Mouse (Mus musculus): ENCODE results near the gene Cyb5rl. TPM values are rescaled to one million over a fixed set of nuclear protein-coding genes. Genes with fewer than 3 reads are reported as not detected.

Cyb5rl gene
- total RNA-seq, 2 experiments from 2014 or later, result 20.1 to 21.1 TPM

- DNase-seq (ENCODE audit: low spot score in 2 of 2), result no peak
Observed at GRCm38 (mm10) chr4:107058781-107059180, 8.0 kb upstream of the Cyb5rl start.

- DNase-seq (ENCODE audit: low spot score in 2 of 2), result no peak
Observed at GRCm38 (mm10) chr4:107061560-107061959, 5.2 kb upstream of the Cyb5rl start.

- no peak for DNase-seq (ENCODE audit: low spot score in 2 of 2)
Observed at GRCm38 (mm10) chr4:107063214-107063613, 3.6 kb upstream of the Cyb5rl start.

GRCm38 (mm10) chr4:107064394-107065098 is 2.2 kb upstream of the Cyb5rl start:
- no peak for DNase-seq (ENCODE audit: low spot score in 2 of 2)

- no peak for DNase-seq (ENCODE audit: low spot score in 2 of 2)
Observed at GRCm38 (mm10) chr4:107067151-107067840, 508 bp downstream of the Cyb5rl start.

- no peak for DNase-seq (ENCODE audit: low spot score in 2 of 2)
Observed at GRCm38 (mm10) chr4:107072343-107072742, 5.6 kb downstream of the Cyb5rl start.

GRCm38 (mm10) chr4:107075456-107075855 is 8.7 kb downstream of the Cyb5rl start:
- no peak for DNase-seq (ENCODE audit: low spot score in 2 of 2)

- no peak for DNase-seq (ENCODE audit: low spot score in 2 of 2)
Observed at GRCm38 (mm10) chr4:107078894-107079293, 12.1 kb downstream of the Cyb5rl start.

- no peak for DNase-seq (ENCODE audit: low spot score in 2 of 2)
Observed at GRCm38 (mm10) chr4:107079716-107080115, 12.9 kb downstream of the Cyb5rl start.

GRCm38 (mm10) chr4:107082185-107082584 is 15.4 kb downstream of the Cyb5rl start:
- no peak for DNase-seq (ENCODE audit: low spot score in 2 of 2)

GRCm38 (mm10) chr4:107083126-107083525 is 16.3 kb downstream of the Cyb5rl start:
- no peak for DNase-seq (ENCODE audit: low spot score in 2 of 2)

GRCm38 (mm10) chr4:107084343-107084742 is 17.6 kb downstream of the Cyb5rl start:
- DNase-seq (ENCODE audit: low spot score in 2 of 2), result peak in 1 of 2 experiments; percentile 32

- no peak for DNase-seq (ENCODE audit: low spot score in 2 of 2)
Observed at GRCm38 (mm10) chr4:107084858-107085257, 18.1 kb downstream of the Cyb5rl start.

- peak in 1 of 2 experiments; percentile 44 for DNase-seq (ENCODE audit: low spot score in 2 of 2)
Observed at GRCm38 (mm10) chr4:107091696-107092095, 24.9 kb downstream of the Cyb5rl start.

GRCm38 (mm10) chr4:107094484-107095187 is 27.8 kb downstream of the Cyb5rl start:
- DNase-seq (ENCODE audit: low spot score in 2 of 2), result no peak

GRCm38 (mm10) chr4:107096043-107096442 is 29.3 kb downstream of the Cyb5rl start:
- no peak for DNase-seq (ENCODE audit: low spot score in 2 of 2)

GRCm38 (mm10) chr4:107096841-107097373 is 30.1 kb downstream of the Cyb5rl start, which contains the start of gene Cdcp2:
Cdcp2 (plus strand) TSS chr4:107096891.
- no peak for DNase-seq (ENCODE audit: low spot score in 2 of 2)

- no peak for DNase-seq (ENCODE audit: low spot score in 2 of 2)
Observed at GRCm38 (mm10) chr4:107097871-107098270, 31.1 kb downstream of the Cyb5rl start.

GRCm38 (mm10) chr4:107098375-107098774 is 31.6 kb downstream of the Cyb5rl start:
- no peak for DNase-seq (ENCODE audit: low spot score in 2 of 2)

- no peak for DNase-seq (ENCODE audit: low spot score in 2 of 2)
Observed at GRCm38 (mm10) chr4:107098791-107099525, 32.2 kb downstream of the Cyb5rl start.

GRCm38 (mm10) chr4:107102220-107102619 is 35.4 kb downstream of the Cyb5rl start:
- DNase-seq (ENCODE audit: low spot score in 2 of 2), result no peak

All from adrenal gland, postnatal 4 days (tissue).